Mouse (Mus musculus) c-Kit-negative CD71-positive TER-119-positive erythroid progenitor cells, embryonic 14.5 days (primary cell): ENCODE measurements around the gene Cldn10.

Experiments used
- DNase-seq: peaks from one replicate; pipeline ENCODE4 v3.0.0-alpha.2; 2013; ENCODE audit warnings: low read depth, low spot score

Gene Cldn10

GRCm38 (mm10) chr14:118826346-118826745 lies 38.6 kb downstream of the Cldn10 start:
- no peak for DNase-seq

GRCm38 (mm10) chr14:118827283-118827904 lies 39.7 kb downstream of the Cldn10 start:
- DNase-seq, result no peak

- DNase-seq, result no peak
Observed at GRCm38 (mm10) chr14:118829331-118830095, 41.8 kb downstream of the Cldn10 start.

- no peak for DNase-seq
Observed at GRCm38 (mm10) chr14:118831597-118831996, 43.9 kb downstream of the Cldn10 start.

GRCm38 (mm10) chr14:118833241-118833640 lies 45.5 kb downstream of the Cldn10 start:
- no peak for DNase-seq

- no peak for DNase-seq
Observed at GRCm38 (mm10) chr14:118834313-118834712, 46.6 kb downstream of the Cldn10 start.

- no peak for DNase-seq
Observed at GRCm38 (mm10) chr14:118836145-118836544, 48.4 kb downstream of the Cldn10 start.

- DNase-seq, result no peak
Observed at GRCm38 (mm10) chr14:118836754-118837153, 49.0 kb downstream of the Cldn10 start.

GRCm38 (mm10) chr14:118838556-118839120 lies 50.9 kb downstream of the Cldn10 start:
- DNase-seq, result no peak

GRCm38 (mm10) chr14:118839416-118839815 lies 51.7 kb downstream of the Cldn10 start:
- DNase-seq, result no peak

- no peak for DNase-seq
Observed at GRCm38 (mm10) chr14:118840027-118840426, 52.3 kb downstream of the Cldn10 start.

- DNase-seq, result no peak
Observed at GRCm38 (mm10) chr14:118842353-118842752, 54.6 kb downstream of the Cldn10 start.

- DNase-seq, result no peak
Observed at GRCm38 (mm10) chr14:118846834-118847233, 59.1 kb downstream of the Cldn10 start.

GRCm38 (mm10) chr14:118848171-118848570 lies 60.5 kb downstream of the Cldn10 start:
- DNase-seq, result no peak

GRCm38 (mm10) chr14:118850011-118850695 lies 62.4 kb downstream of the Cldn10 start:
- no peak for DNase-seq

GRCm38 (mm10) chr14:118850696-118851035 lies 63.0 kb downstream of the Cldn10 start:
- no peak for DNase-seq

- no peak for DNase-seq
Observed at GRCm38 (mm10) chr14:118851496-118852107, 63.9 kb downstream of the Cldn10 start.

- DNase-seq, result no peak
Observed at GRCm38 (mm10) chr14:118854371-118855114, 66.8 kb downstream of the Cldn10 start.

GRCm38 (mm10) chr14:118855141-118855800 lies 67.6 kb downstream of the Cldn10 start:
- no peak for DNase-seq

GRCm38 (mm10) chr14:118856563-118856962 lies 68.9 kb downstream of the Cldn10 start:
- DNase-seq, result no peak

- DNase-seq, result no peak
Observed at GRCm38 (mm10) chr14:118858318-118858717, 70.6 kb downstream of the Cldn10 start.
